Mouse (Mus musculus) kidney, postnatal 4 days (tissue): Measurements from ENCODE around the gene Spint1.

Source experiments
- DNase-seq, 2 experiments: peaks; one replicate each; pipeline ENCODE4 v3.0.0; 2021; ENCODE audit warnings: mixed read lengths in 2 of 2

The Spint1 gene

GRCm38 (mm10) chr2:119237210-119237870 is at the start of gene Spint1:
Spint1 (plus strand) TSS chr2:119237362.
- peak; percentile 69 to 79 for DNase-seq

- DNase-seq = peak; percentile 91 to 92
Measured at GRCm38 (mm10) chr2:119189029-119189710, 48.0 kb upstream of the Spint1 start.

GRCm38 (mm10) chr2:119190969-119191368 is 46.2 kb upstream of the Spint1 start:
- no peak for DNase-seq

GRCm38 (mm10) chr2:119194140-119194539 is 43.0 kb upstream of the Spint1 start:
- DNase-seq = no peak

- DNase-seq = no peak
Measured at GRCm38 (mm10) chr2:119196316-119197108, 40.6 kb upstream of the Spint1 start.

- DNase-seq = no peak
Measured at GRCm38 (mm10) chr2:119197493-119197892, 39.7 kb upstream of the Spint1 start.

- DNase-seq = no peak
Measured at GRCm38 (mm10) chr2:119198049-119198448, 39.1 kb upstream of the Spint1 start.

- DNase-seq = no peak
Measured at GRCm38 (mm10) chr2:119198934-119199333, 38.2 kb upstream of the Spint1 start.

- peak; percentile 71 to 78 for DNase-seq
Measured at GRCm38 (mm10) chr2:119202914-119203453, 34.2 kb upstream of the Spint1 start.

GRCm38 (mm10) chr2:119203871-119204460 is 33.2 kb upstream of the Spint1 start:
- no peak for DNase-seq

- peak in 1 of 2 experiments; percentile 7 for DNase-seq
Measured at GRCm38 (mm10) chr2:119207961-119208343, 29.2 kb upstream of the Spint1 start.

- DNase-seq = peak; percentile 95 to 98
Measured at GRCm38 (mm10) chr2:119208344-119209175, 28.6 kb upstream of the Spint1 start, which contains the start of the genes Zfyve19 and Dnajc17. Zfyve19 (plus strand) TSS chr2:119208617. Dnajc17 (minus strand) TSS chr2:119208795.

GRCm38 (mm10) chr2:119209176-119209507 is 28.0 kb upstream of the Spint1 start:
- no peak for DNase-seq

- DNase-seq = no peak
Measured at GRCm38 (mm10) chr2:119229775-119230704, 7.1 kb upstream of the Spint1 start, which contains the start of gene Ppp1r14d. Ppp1r14d (minus strand) TSS chr2:119229906.

- no peak for DNase-seq
Measured at GRCm38 (mm10) chr2:119236682-119237209, 416 bp upstream of the Spint1 start.

- DNase-seq = peak in 1 of 2 experiments; percentile 66
Measured at GRCm38 (mm10) chr2:119237871-119238220, 684 bp downstream of the Spint1 start.

GRCm38 (mm10) chr2:119238671-119239070 is 1.5 kb downstream of the Spint1 start:
- peak in 1 of 2 experiments; percentile 37 for DNase-seq

GRCm38 (mm10) chr2:119240075-119240818 is 3.1 kb downstream of the Spint1 start:
- DNase-seq = peak in 1 of 2 experiments; percentile 13

GRCm38 (mm10) chr2:119240819-119241186 is 3.6 kb downstream of the Spint1 start:
- no peak for DNase-seq

- DNase-seq = peak in 1 of 2 experiments; percentile 52
Measured at GRCm38 (mm10) chr2:119242548-119242947, 5.4 kb downstream of the Spint1 start.
